Mouse (Mus musculus) ES-CJ7 (cell line): ENCODE measurements around the gene Abl1.

Experiments used
- DNase-seq: peaks from one replicate; pipeline ENCODE4 v3.0.0; 2011; ENCODE audit warnings: low read depth, low spot score

Abl1 gene

DNA sequence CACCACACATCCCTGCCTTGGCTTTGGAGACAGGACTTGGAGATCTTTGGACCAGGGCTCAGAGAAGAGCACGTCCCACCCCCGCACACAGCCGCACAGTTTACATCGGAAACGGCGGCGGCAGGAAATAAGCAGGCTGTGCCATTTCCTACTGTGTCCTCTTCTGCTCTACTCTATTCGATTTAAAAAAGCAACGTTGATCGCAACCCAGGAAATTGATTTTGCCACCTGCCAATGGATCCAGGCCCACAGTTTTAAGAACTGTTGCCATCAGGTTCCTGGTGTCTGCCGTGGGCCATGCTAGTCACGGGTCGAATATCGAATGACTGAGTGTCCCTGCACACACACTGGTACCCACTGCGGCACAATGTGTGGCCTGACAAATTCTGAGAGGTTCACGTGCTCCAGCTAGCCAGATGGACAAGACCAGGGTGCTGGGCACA, 137.3 kb downstream of the Abl1 start:
- no peak for DNase-seq

DNA sequence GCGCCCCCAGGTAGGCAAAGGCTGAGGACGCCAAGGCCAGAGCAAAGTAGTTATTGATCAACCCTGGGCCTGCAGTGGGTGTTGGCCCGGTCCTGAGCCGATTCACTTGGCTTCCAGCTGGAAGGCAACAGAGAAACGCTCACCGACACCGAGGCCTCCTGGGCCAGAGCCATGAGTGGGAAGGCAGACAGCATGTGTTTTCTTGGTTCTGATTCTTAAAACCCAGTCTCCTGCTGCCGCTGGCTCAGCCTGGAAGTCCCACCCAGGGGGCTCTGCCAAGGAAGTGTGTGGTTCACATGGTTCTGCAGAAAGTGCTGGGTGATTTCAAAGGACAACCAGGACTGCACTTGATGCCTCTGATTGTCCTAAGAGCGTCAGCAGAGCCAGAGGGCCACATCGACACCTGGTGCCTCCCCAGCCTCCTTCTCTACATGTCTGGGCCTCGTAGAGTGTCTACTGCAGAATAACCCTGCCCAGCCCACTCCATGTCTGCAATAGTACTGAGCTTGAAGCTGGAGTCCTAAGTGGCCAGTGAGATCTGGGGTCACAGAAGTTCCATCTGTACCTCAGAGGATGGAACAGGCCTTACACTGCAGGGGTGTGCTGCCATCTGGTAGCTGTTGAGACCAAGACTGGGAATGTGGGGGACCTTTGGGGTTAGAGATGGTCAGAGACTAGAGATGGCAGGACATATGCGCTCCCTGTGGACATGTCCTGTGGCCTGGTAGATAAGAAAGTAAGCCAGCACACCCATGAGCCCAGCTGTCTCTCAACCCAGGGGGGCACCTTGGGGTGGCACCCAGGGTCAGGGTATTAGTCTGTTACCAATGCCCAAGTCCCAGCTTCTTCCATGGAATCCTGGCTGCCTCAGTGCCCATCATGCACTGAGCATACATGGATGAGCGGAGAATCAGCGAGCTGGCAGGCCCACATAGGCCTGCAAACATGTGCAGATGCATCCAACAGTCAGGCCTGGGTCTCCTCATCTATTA, 138.2 kb downstream of the Abl1 start:
- DNase-seq = no peak

DNA sequence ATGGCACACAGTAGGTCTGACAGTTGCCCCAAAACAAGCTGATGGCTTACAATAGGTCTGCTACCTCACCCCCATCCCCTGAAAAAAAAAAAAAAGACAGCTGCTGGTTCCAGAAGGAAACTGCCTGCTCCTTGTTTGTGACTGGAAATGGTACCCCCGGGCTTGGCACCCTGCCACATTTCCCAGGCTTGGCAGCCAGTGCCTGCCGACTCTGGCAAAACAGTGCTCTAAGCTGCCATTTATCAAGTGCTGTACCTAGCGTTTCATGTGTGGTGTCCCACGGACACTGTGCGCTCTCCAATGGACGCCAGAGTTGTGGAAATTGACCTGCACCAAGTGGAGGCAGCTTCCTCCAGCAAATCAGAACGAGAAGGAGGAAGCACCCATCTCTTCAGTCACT, 139.7 kb downstream of the Abl1 start:
- no peak for DNase-seq

DNA sequence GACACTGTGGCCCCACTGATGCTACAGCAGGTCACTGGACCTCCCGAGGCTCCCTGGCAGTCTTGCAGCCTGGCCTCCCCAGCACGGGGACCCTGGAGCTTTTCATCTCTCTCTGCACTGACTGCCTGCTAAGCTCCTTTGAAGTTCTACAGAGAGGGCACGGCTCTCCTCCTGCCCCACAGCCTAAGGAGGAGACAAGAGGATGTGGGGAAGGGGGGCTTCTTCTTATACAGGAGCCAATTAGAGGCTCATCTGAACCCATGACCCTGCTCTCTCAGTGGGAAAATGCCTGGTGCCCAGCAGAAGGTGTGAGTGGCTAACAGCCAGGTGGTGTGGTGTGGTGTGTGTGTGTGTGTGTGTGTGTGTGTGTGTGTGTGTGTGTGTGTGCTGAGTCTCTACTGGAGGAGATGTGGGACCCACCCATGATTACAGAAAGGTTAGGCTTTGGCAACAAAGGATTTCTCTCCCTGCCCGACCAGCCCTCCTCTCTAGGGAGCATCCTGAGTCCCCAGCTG, 140.2 kb downstream of the Abl1 start:
- no peak for DNase-seq

DNA sequence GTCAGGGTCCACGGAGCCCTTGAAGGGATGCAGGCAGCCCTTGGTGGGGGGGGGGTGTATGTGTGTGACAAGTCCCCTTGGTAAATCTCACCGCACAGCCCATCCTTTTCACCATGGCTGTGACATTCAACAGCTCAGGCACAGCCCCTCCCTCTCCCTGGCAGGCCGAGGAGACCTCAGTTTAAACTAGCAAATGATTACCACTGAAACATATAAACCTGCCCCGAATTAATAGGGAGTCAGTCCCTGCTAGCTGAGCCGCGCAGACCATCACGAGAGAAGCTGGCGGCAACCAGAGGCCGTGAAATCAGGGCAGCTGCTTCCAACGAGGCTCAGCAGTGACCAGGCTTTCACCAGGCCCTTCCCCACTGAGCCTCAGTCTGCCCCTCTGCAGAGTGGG, 147.9 kb downstream of the Abl1 start:
- DNase-seq = no peak

DNA sequence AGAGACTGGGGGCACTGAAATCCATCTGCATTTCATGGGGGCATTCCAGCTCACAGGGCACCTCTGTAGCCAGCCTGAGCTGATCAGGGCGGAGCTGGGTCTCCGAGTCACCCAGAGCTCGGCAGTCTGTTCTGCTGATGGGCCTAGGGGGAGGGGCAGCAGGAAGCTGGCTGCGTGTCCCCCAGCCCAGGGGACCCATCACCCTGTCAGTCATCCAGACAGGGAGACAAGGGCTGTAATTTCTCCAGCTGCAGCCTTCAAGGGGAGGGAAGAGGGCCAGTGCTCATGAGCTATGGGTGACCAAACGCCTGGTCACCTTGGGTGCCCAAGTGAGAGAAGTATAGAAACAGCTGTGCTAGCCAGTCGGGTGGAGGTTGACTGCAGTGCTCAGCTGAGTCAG, 148.8 kb downstream of the Abl1 start:
- DNase-seq = no peak

DNA sequence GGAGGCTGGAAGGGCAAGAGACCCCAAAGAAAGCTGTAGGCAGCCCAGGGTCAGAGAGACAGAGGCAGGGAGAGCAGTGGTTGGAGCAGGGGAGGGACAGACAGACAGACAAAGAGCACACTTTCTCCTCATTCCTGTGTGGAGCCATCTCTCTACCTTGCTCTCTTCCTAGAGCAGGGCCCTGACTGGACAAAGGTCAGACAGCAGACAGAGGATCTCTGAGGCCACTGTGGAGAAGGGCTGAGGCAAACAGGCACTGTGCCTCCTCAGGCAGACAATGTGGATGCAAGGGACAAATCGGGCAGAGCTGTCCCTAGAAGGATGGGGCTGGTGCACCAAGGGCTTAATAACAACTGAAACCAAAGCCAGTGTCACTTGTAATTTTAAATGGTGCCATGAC, 150.7 kb downstream of the Abl1 start:
- DNase-seq = no peak

DNA sequence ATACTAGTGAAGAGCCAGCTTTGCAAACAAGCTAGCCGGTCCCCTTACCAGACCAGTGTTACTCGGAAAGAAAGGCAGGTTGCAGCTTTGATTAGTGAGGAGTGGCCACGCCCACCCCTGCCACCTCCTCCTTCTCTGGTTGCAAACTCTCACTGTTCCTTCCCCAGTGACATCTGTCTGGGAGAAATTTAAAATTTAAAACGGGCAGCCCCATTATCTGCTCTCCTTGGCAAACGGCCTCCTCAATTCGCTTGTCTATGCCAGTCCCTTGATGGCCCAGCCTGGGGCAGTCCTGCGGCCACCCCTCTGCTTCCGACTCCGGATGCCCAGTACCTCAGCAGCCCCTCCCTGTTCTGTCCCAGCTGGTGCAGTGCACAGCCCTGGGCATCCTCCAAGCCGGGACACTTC, 156.6 kb downstream of the Abl1 start:
- DNase-seq = peak; percentile 17

DNA sequence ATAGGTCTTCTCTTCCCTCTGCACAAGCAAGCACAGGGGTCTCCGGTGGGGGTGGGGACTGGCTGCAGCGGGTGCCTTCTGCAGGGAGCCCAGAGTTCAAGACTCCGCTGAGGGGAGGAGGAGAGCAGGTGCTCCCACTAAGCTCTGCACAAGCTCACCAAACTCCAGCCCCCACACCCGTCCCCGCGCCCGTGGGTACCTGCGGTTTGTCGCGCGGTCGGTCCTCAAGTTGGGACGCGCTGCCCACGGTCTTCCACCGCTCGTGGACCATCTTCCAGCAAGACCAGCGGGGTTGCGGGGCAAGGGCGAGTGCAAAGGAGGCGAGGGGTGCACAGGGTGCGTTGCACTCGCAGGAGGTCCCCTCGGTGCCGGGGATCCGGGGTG, 157.3 kb downstream of the Abl1 start:
- no peak for DNase-seq

DNA sequence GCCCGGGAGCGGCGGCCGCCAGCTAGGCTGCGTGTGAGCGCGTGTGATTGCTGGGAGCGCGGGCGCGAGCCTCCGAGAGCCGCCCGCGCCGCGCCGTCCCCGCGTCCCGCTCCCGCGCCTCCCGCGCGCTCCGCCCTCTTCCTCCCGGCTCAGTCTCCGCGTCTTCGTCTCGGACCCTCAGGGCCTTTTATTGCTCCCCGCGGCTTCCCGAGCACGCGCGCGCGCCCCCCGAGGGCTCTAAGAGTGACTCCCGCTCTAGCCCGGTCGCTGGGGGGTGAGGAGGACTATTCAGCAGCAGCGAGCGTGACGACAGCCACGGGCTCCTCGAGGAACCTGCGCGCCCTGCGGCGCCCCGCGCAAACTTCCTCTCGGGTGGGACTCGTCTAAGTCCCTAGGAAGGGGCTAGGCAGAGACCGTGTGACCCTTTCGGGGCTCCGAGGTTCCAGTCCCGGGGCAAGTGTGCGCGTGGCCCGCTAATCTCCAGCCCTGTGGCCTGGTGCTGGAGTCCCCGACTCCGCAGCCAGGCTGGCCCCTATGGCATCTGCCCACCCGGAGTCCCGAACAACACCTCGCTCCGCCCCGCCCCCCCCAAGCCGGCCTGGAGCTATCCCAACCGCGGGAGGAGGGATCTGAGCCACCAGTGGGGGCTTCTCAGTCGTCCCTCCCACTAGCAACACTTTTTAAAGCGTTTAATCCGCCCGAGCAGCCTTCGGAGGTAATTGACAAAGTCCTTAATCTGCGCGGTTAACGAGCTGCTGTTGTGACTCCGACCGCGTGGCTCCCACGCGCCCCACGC, 157.9 kb downstream of the Abl1 start, which contains the start of gene Fibcd1:
Fibcd1 (minus strand) TSS at position 110 of the 796 bp plus-strand sequence.
- no peak for DNase-seq

DNA sequence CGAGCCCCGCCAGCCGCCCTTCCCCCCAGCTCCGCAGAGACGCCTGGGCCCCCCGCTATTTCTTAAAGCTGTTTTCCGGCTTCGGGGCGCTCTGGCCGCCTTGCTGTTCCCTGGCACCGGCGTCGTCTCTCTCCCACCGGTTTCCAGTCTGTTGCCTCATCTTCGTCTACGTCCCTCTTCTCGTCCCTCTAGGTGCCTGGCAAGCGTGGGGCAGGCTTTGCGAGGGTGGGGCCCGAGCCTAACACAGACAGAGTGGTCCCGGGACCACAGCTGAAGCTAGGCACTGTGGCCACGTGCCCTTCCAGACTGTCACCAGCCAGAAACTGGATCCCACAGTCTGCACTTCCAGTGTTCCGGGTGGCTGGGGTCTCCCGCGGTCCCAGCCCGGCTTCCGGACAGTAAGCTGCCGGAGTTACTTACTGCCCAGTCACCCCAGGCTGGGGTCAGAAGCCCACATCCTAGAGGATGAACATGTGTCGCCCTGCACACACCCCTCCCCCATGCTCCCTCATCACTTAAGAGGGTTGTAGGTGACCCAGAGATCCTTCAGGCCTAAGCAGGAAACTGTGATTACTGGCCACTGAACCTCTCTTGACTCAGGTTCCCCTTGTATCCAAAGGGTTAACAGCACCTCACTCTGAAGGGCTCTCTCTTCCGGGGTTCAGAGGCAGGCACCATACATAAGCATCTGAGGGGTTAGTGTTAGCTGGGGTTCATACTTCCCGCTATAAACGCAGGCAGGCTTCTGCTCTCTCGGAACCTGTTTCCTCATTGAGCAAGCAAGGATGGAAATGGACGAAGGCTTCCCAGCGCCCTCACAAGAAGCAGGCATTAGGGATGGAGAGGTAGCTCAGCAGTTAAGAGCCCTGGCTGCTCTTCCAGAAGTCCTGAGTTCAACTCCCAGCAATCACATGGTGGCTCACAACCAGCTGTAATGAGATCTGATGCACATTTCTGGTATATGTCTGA, 158.8 kb downstream of the Abl1 start:
- DNase-seq = no peak

DNA sequence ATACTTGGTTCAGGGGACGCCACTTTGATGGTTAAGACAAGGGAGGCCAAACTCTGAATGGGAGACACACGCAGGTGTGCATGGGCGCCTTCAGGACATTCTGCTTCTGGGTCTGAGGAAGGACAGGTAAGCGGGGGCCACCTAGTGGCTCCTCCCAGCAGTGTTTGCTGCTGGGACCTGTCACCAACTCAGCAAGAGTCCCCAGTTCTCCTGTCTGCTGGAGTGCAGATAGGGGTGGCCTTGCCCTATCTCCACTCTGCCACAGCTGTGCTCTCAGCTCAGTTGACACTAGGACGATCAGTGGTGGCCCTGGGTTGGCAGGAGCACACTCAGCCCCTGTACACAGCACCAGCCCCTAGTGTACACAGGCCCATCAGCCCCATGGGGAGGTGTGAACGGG, 159.7 kb downstream of the Abl1 start:
- peak; percentile 64 for DNase-seq

DNA sequence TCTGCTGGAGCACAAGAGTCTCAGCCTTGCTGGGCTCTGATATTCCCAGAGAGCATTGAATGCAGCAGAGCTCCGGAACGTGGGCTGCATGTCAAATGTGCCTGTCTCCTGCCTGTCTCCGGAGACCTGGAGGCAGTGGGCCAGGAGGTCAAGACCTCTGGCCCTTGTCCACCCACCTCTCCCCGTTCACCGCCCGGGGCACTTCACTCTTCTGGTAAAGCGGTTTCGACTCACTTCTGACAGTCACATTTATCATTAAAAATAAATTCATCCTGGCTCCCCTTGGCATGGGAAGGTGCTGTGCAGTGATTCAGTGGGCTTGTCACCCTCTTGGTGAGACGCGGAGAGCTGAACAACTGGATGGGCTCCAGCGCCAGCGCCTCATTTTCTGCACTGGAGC, 162.0 kb downstream of the Abl1 start:
- DNase-seq = no peak
